Mouse (Mus musculus): ENCODE measurements around the gene Gna11. TPM values are rescaled to one million over a fixed set of nuclear protein-coding genes. Genes with fewer than 3 reads are reported as not detected.

The Gna11 gene
- total and polyA plus RNA-seq, 3 experiments, result 46.6 to 68.0 (median 53.5) TPM

- no peaks in the 10 kb centered on the region for H3K36me3 ChIP-seq (ENCODE audit: control insufficient read depth, insufficient read depth, low read length)
- DNase-seq, result peak; percentile 92
- peak within 1 kb of the TSS; percentile 97 for H3K27ac ChIP-seq
- 0 out of 2 replicates have a peak, but pooled peaks have one; percentile 4 for TF ChIP-seq CTCF (IDR thresholded peaks at IDR 0.05)
- no peak for TF ChIP-seq EP300 (IDR thresholded peaks at IDR 0.05; ENCODE audit: insufficient read depth, low read depth, low read length)
- TF ChIP-seq POLR2A (IDR thresholded peaks at IDR 0.05; ENCODE audit: insufficient read depth, low read depth, low read length), result no peak
- peaks cover 6% of the 10 kb centered on the region; the same call in 1 of the 2 replicates for H3K79me2 ChIP-seq (replicated peaks; ENCODE audit: control insufficient read depth, insufficient read depth, low read length)
- H3K9ac ChIP-seq (ENCODE audit: low read depth, low read length), result peak within 1 kb of the TSS; percentile 82
- H3K4me1 ChIP-seq (ENCODE audit: control insufficient read depth, insufficient read depth, low read length), result peaks cover 10% of the 10 kb centered on the region
- WGBS, result under 1% methylated on average over 28 of the region's 53 CpGs
- intact Hi-C loops (cut with DNase I), result loop anchor here (1.0 to 5.0 kb wide), 2 partner anchors 12 to 1747 kb away; no protein-coding TSS in a partner anchor
- H3K4me3 ChIP-seq, result peak within 1 kb of the TSS; percentile 88
- no peaks in the 10 kb centered on the region for H3K27me3 ChIP-seq (ENCODE audit: control insufficient read depth, insufficient read depth, low read length)
Observed at GRCm38 (mm10) chr10:81559163-81559626, 14.2 kb upstream of the Gna11 start, which contains the start of gene Aes. TSS of gene Aes (plus strand) at chr10:81559488.

- no peaks in the 10 kb centered on the region for H3K36me3 ChIP-seq (ENCODE audit: control insufficient read depth, insufficient read depth, low read length)
- DNase-seq, result no peak
- H3K27me3 ChIP-seq (ENCODE audit: control insufficient read depth, insufficient read depth, low read length), result no peaks in the 10 kb centered on the region
- TF ChIP-seq POLR2A (IDR thresholded peaks at IDR 0.05; ENCODE audit: insufficient read depth, low read depth, low read length), result no peak
- no peak for TF ChIP-seq CTCF (IDR thresholded peaks at IDR 0.05)
- no peak for TF ChIP-seq EP300 (IDR thresholded peaks at IDR 0.05; ENCODE audit: insufficient read depth, low read depth, low read length)
- H3K4me1 ChIP-seq (ENCODE audit: control insufficient read depth, insufficient read depth, low read length), result peaks cover 5% of the 10 kb centered on the region
- no peak overlapping the region for H3K4me3 ChIP-seq
- intact Hi-C loops (cut with DNase I), result loop anchor here (5.0 kb wide), 1 partner anchor 1745 kb away; no protein-coding TSS in a partner anchor
- no peak overlapping the region for H3K27ac ChIP-seq
- peaks cover 6% of the 10 kb centered on the region; the same call in 1 of the 2 replicates for H3K79me2 ChIP-seq (replicated peaks; ENCODE audit: control insufficient read depth, insufficient read depth, low read length)
- 27% methylated on average over 1 of the region's 1 CpGs for WGBS
- no peak overlapping the region for H3K9ac ChIP-seq (ENCODE audit: low read depth, low read length)
Observed at GRCm38 (mm10) chr10:81557491-81557890, 12.5 kb upstream of the Gna11 start.

- intact Hi-C loops (cut with DNase I), result loop anchor here (5.0 kb wide), 1 partner anchor 1744 kb away; no protein-coding TSS in a partner anchor
- Histone ChIP-seq H3K27me3 (ENCODE audit: control insufficient read depth, insufficient read depth, low read length) (no peaks in the 10 kb centered on the region), H3K4me3 (no peak overlapping the region), H3K36me3 (ENCODE audit: control insufficient read depth, insufficient read depth, low read length) (no peaks in the 10 kb centered on the region), H3K27ac (no peak overlapping the region), H3K4me1 (ENCODE audit: control insufficient read depth, insufficient read depth, low read length) (peaks cover 4% of the 10 kb centered on the region), H3K9ac (ENCODE audit: low read depth, low read length) (no peak overlapping the region), H3K79me2 (replicated peaks; ENCODE audit: control insufficient read depth, insufficient read depth, low read length) (peaks cover 5% of the 10 kb centered on the region; the same call in 1 of the 2 replicates)
- WGBS, result 73% methylated on average over 3 of the region's 3 CpGs
- DNase-seq, result no peak
- TF ChIP-seq EP300 (IDR thresholded peaks at IDR 0.05; ENCODE audit: insufficient read depth, low read depth, low read length), result no peak
- TF ChIP-seq CTCF (IDR thresholded peaks at IDR 0.05), result peak; percentile 62
- TF ChIP-seq POLR2A (IDR thresholded peaks at IDR 0.05; ENCODE audit: insufficient read depth, low read depth, low read length), result no peak
Observed at GRCm38 (mm10) chr10:81556282-81556681, 11.3 kb upstream of the Gna11 start.

GRCm38 (mm10) chr10:81553807-81554755 lies 9.1 kb upstream of the Gna11 start:
- Histone ChIP-seq H3K27me3 (ENCODE audit: control insufficient read depth, insufficient read depth, low read length) (no peaks in the 10 kb centered on the region), H3K4me3 (no peak overlapping the region), H3K9ac (ENCODE audit: low read depth, low read length) (no peak overlapping the region), H3K27ac (no peak overlapping the region), H3K79me2 (replicated peaks; ENCODE audit: control insufficient read depth, insufficient read depth, low read length) (no peaks in the 10 kb centered on the region), H3K4me1 (ENCODE audit: control insufficient read depth, insufficient read depth, low read length) (peaks cover 4% of the 10 kb centered on the region), H3K36me3 (ENCODE audit: control insufficient read depth, insufficient read depth, low read length) (no peaks in the 10 kb centered on the region)
- TF ChIP-seq CTCF (IDR thresholded peaks at IDR 0.05) (no peak), POLR2A (IDR thresholded peaks at IDR 0.05; ENCODE audit: insufficient read depth, low read depth, low read length) (no peak), EP300 (IDR thresholded peaks at IDR 0.05; ENCODE audit: insufficient read depth, low read depth, low read length) (no peak)
- 79% methylated on average over 6 of the region's 6 CpGs for WGBS
- intact Hi-C loops (cut with DNase I), result loop anchor here (5.0 kb wide), 1 partner anchor 37 kb away; no protein-coding TSS in a partner anchor
- DNase-seq, result no peak

GRCm38 (mm10) chr10:81553232-81553631 lies 8.2 kb upstream of the Gna11 start:
- Histone ChIP-seq H3K79me2 (replicated peaks; ENCODE audit: control insufficient read depth, insufficient read depth, low read length) (no peaks in the 10 kb centered on the region), H3K27me3 (ENCODE audit: control insufficient read depth, insufficient read depth, low read length) (no peaks in the 10 kb centered on the region), H3K4me3 (no peak overlapping the region), H3K27ac (no peak overlapping the region), H3K4me1 (ENCODE audit: control insufficient read depth, insufficient read depth, low read length) (peaks cover 4% of the 10 kb centered on the region), H3K9ac (ENCODE audit: low read depth, low read length) (no peak overlapping the region), H3K36me3 (ENCODE audit: control insufficient read depth, insufficient read depth, low read length) (no peaks in the 10 kb centered on the region)
- intact Hi-C loops (cut with DNase I), result loop anchor here (5.0 kb wide), 1 partner anchor 36 kb away; no protein-coding TSS in a partner anchor
- 86% methylated on average over 5 of the region's 5 CpGs for WGBS
- TF ChIP-seq POLR2A (IDR thresholded peaks at IDR 0.05; ENCODE audit: insufficient read depth, low read depth, low read length), result no peak
- peak; percentile 65 for TF ChIP-seq CTCF (IDR thresholded peaks at IDR 0.05)
- no peak for DNase-seq

Measured in heart, adult 2 months (tissue).